ENCODE assay signal across 8 mouse cellular contexts in the genomic region with DNA sequence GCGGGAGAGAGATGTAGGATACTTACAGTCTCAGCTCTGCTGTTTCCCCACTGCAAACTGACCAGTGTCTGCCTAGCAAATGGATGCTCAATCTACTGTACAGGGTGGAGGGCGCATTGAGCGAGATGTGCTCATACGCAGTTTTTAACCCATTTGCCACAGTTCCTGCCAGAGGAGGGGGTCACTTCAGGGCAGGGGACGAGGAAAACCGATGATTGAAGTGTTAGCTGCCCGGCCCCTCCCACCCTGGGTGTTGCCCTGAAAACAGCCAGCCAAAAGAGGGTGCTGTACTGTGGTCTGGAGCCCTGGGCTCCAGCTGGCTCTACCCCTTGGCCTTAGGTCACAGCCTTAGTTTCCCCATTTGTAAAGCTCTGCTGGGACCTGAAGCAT. TPM values are rescaled to one million over a fixed set of nuclear protein-coding genes. Genes with fewer than 3 reads are reported as not detected.
DNase-seq lines count a peak whose midpoint lies in the region; ATAC-seq lines count a peak whose summit lies in the region.

No protein-coding gene starts in this region.

- peaks cover 50% of the 10 kb centered on the region for H3K4me1 ChIP-seq in hindbrain, embryonic 13.5 days (replicated peaks)

- peaks cover 31% of the 10 kb centered on the region for H3K27me3 ChIP-seq in hindbrain, embryonic 13.5 days

- H3K36me3 ChIP-seq in hindbrain, embryonic 13.5 days: peaks cover 10% of the 10 kb centered on the region

- peak overlapping the region; percentile 63; the same call in 1 of the 2 replicates for H3K4me3 ChIP-seq in hindbrain, embryonic 13.5 days

- ATAC-seq in hindbrain, embryonic 13.5 days (ENCODE audit: low FRiP score): no peak

- peak overlapping the region; percentile 62 for H3K27ac ChIP-seq in hindbrain, embryonic 13.5 days

- no peaks in the 10 kb centered on the region for H3K9me3 ChIP-seq in hindbrain, embryonic 13.5 days

- DNase-seq in heart, adult 18-20 months: peak; percentile 51 to 71
- DNase-seq in heart, postnatal 4 days: no peak
- DNase-seq in NIH3T3 (ENCODE audit: low read depth): peak; percentile 76
- peak; percentile 67 for DNase-seq in lung, postnatal 36 days
- DNase-seq in urinary bladder, postnatal 36 days (ENCODE audit: low spot score in 2 of 2): no peak
- no peak for DNase-seq in cerebellum, adult 11-12 months
- no peak for DNase-seq in spleen, postnatal 14 days (ENCODE audit: low spot score in 2 of 2)

- 0 out of 2 replicates have a peak overlapping the region, but pooled peaks have one; percentile 8 for H3K9ac ChIP-seq in hindbrain, embryonic 13.5 days

- WGBS in hindbrain, embryonic 13.5 days: 17% methylated on average over 7 of the region's 7 CpGs

- H3K4me2 ChIP-seq in hindbrain, embryonic 13.5 days: peak overlapping the region; percentile 85

RNA-seq across cellular contexts. Expression of gene Tspan4, which starts 1.9 kb away (rescaled TPM):
- total RNA-seq in heart, adult 18-20 months (2021): 10 to 100 TPM; 18.9 to 22.9 TPM
- total RNA-seq in heart, postnatal 4 days (2021): 10 to 100 TPM; 37.2 to 38.0 TPM
- 34.1 and 35.5 TPM in 2 replicates for polyA plus RNA-seq in hindbrain, embryonic 13.5 days (2015; fragmentation: Nextera tagmentation; extraction: Ambion mirVana)

RNA-seq across cellular contexts. Expression of gene Polr2l, which starts 2.0 kb away (rescaled TPM):
- total RNA-seq in heart, adult 18-20 months (2021): 10 to 100 TPM; 82.3 to 97.7 TPM
- 10 to 100 TPM; 49.6 to 52.4 TPM for total RNA-seq in heart, postnatal 4 days (2021)
- 86.5 and 88.1 TPM in 2 replicates for polyA plus RNA-seq in hindbrain, embryonic 13.5 days (2015; fragmentation: Nextera tagmentation; extraction: Ambion mirVana)

RNA-seq across cellular contexts. Expression of gene Cd151, which starts 9.8 kb away (rescaled TPM):
- total RNA-seq in heart, adult 18-20 months (2021): 100 to 1,000 TPM; 320 to 330 TPM
- total RNA-seq in heart, postnatal 4 days (2021): 100 to 1,000 TPM; 229 to 230 TPM
- 18.4 and 19.3 TPM in 2 replicates for polyA plus RNA-seq in hindbrain, embryonic 13.5 days (2015; fragmentation: Nextera tagmentation; extraction: Ambion mirVana)

RNA-seq across cellular contexts. Expression of gene Cracr2b, which starts 16.1 kb away (rescaled TPM):
- 10 to 100 TPM; 22.5 to 23.3 TPM for total RNA-seq in heart, adult 18-20 months (2021)
- 10 to 100 TPM; 17.6 to 20.1 TPM for total RNA-seq in heart, postnatal 4 days (2021)
- 6.9 and 7.2 TPM in 2 replicates for polyA plus RNA-seq in hindbrain, embryonic 13.5 days (2015; fragmentation: Nextera tagmentation; extraction: Ambion mirVana)

RNA-seq across cellular contexts. Expression of gene Pnpla2, which starts 22.0 kb away (rescaled TPM):
- total RNA-seq in heart, adult 18-20 months (2021): 100 to 1,000 TPM; 387 to 566 TPM
- total RNA-seq in heart, postnatal 4 days (2021): 100 to 1,000 TPM; 118 to 127 TPM
- polyA plus RNA-seq in hindbrain, embryonic 13.5 days (2015; fragmentation: Nextera tagmentation; extraction: Ambion mirVana): 18.7 TPM in 2 replicates

Comparison
In these comparisons a context has a peak if more than half of its experiments do, and no peak if none do; other contexts are left out.
1. DNase-seq: peak in heart, adult 18-20 months (2 of 2), NIH3T3 (single experiment) and lung, postnatal 36 days (single experiment); none in heart, postnatal 4 days (single experiment), urinary bladder, postnatal 36 days (0 of 2), cerebellum, adult 11-12 months (single experiment) and spleen, postnatal 14 days (0 of 2).